Mouse (Mus musculus) E14TG2a.4 (cell line): Measurements from ENCODE around the gene Nfs1.

Experiments
- CTCF ChIP-seq: conservative IDR thresholded peaks from 2 replicates; pipeline ENCODE4 v1.5.1; 2014; ENCODE audit warnings: low read length
- NANOG ChIP-seq: IDR thresholded peaks from 2 replicates; pipeline ENCODE4 v1.6.1; 2014; ENCODE audit warnings: borderline replicate concordance, low read length, mixed read lengths
- POU5F1 ChIP-seq: IDR thresholded peaks from 2 replicates; pipeline ENCODE4 v1.6.1; 2014; ENCODE audit warnings: low read length, borderline replicate concordance

DNA sequence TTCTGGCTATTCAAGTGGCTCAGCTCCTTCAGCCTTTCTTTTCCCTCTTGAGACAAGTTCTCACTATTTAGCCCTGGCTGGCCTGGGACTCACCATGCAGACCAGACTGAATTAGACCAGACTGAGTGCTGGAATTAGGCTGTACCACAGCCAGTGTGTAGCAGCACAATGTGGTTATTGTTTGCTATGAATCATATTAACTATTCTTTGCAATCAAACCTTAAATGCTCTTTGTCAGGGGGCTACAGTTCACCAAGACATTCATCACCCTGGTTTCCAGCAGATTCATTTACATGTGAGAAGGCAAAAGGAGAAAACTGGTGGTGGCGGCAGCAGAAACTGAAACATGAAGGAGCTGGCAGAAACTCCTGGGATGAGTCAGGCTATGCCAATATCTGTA, 54.2 kb downstream of the Nfs1 start:
- TF ChIP-seq CTCF, result no peak
- TF ChIP-seq NANOG, result no peak
- TF ChIP-seq POU5F1, result no peak
